Mouse (Mus musculus) limb, embryonic 15.5 days (tissue): Measurements from ENCODE around the gene Prrx2. TPM values are rescaled to one million over a fixed set of nuclear protein-coding genes. Genes with fewer than 3 reads are reported as not detected.

ENCODE experiments used
- ATAC-seq: fragments of 200-750 bp; cut with Nextera tagmentation; 2 replicates; pipeline ENCODE4 v1.8.0; 2017; ENCODE audit warnings: low read depth, moderate TSS enrichment; ENCODE audit not compliant: insufficient number of reproducible peaks, low FRiP score, low TSS enrichment
- H3K27ac ChIP-seq: fragments of 300-500 bp; sonication (generic); 2 replicates; pipeline ENCODE4 v1.5.1; 2015; ENCODE audit warnings: moderate library complexity, mild to moderate bottlenecking, inconsistent platforms
- H3K27me3 ChIP-seq: fragments of 300-500 bp; sonication (generic); 2 replicates; pipeline ENCODE4 v1.6.1; 2015; ENCODE audit warnings: inconsistent platforms
- H3K36me3 ChIP-seq: fragments of 300-500 bp; sonication (generic); 2 replicates; pipeline ENCODE4 v1.6.1; 2015; ENCODE audit warnings: inconsistent platforms
- H3K4me1 ChIP-seq: fragments of 300-500 bp; sonication (generic); 2 replicates; pipeline ENCODE4 v1.6.1; 2015; ENCODE audit warnings: inconsistent platforms
- H3K4me2 ChIP-seq: fragments of 300-500 bp; sonication (generic); 2 replicates; pipeline ENCODE4 v1.6.1; 2015; ENCODE audit warnings: mild to moderate bottlenecking, inconsistent platforms
- H3K4me3 ChIP-seq: fragments of 300-500 bp; sonication (generic); 2 replicates; pipeline ENCODE4 v1.5.1; 2015; ENCODE audit warnings: mild to moderate bottlenecking, inconsistent platforms
- H3K9ac ChIP-seq: fragments of 300-500 bp; sonication (generic); 2 replicates; pipeline ENCODE4 v1.6.1; 2015; ENCODE audit warnings: inconsistent platforms
- H3K9me3 ChIP-seq: fragments of 300-500 bp; sonication (generic); 2 replicates; pipeline ENCODE4 v1.6.1; 2016; ENCODE audit warnings: inconsistent platforms
- WGBS: fragments of 180-500 bp; shearing (Covaris S2); methylation state at CpG from one replicate; pipeline ENCODE4 v1.1.7; 2015; 5-methylcytosine and 5-hydroxymethylcytosine counted together
- polyA plus RNA-seq: library from polyadenylated mRNA; unstranded; fragments of >200 nt; fragmentation: Nextera tagmentation; extraction: Ambion mirVana; gene quantifications from 2 replicates; pipeline ENCODE4 v1.2.1, GENCODE M21; 2015

The Prrx2 gene
- polyA plus RNA-seq, 1 experiment from 2014 or later = 65.0 TPM

- Histone ChIP-seq H3K4me2 (no peak overlapping the region), H3K27me3 (peaks cover 22% of the 10 kb centered on the region), H3K36me3 (0 out of 2 replicates have a peak, but pooled peaks cover 6% of the 10 kb centered on the region), H3K4me3 (no peak overlapping the region), H3K4me1 (peaks cover 34% of the 10 kb centered on the region), H3K27ac (no peak overlapping the region), H3K9me3 (no peaks in the 10 kb centered on the region), H3K9ac (no peak overlapping the region)
- ATAC-seq = no peak
- WGBS = 98% methylated on average over 2 of the region's 2 CpGs
Measured at GRCm38 (mm10) chr2:30805983-30806382, 28.8 kb upstream of the Prrx2 start.

- 0 out of 2 replicates have a peak, but pooled peaks cover 6% of the 10 kb centered on the region for H3K36me3 ChIP-seq
- peaks cover 11% of the 10 kb centered on the region for H3K27me3 ChIP-seq
- peak overlapping the region; percentile 53 for H3K9ac ChIP-seq
- H3K4me3 ChIP-seq = peak overlapping the region; percentile 63
- 6% methylated on average over 28 of the region's 28 CpGs for WGBS
- H3K9me3 ChIP-seq = no peaks in the 10 kb centered on the region
- 0 out of 2 replicates have a peak, but pooled peaks have one; percentile 0 for ATAC-seq
- H3K4me1 ChIP-seq = peaks cover 22% of the 10 kb centered on the region
- H3K4me2 ChIP-seq = peak overlapping the region; percentile 68
- H3K27ac ChIP-seq = peak overlapping the region; percentile 79
Measured at GRCm38 (mm10) chr2:30807147-30807647, 27.6 kb upstream of the Prrx2 start.

- Histone ChIP-seq H3K9ac (peak within 1 kb of the TSS; percentile 69), H3K27ac (peak within 1 kb of the TSS; percentile 80), H3K27me3 (peaks cover 7% of the 10 kb centered on the region; the same call in 1 of the 2 replicates), H3K9me3 (no peaks in the 10 kb centered on the region), H3K4me2 (peak within 1 kb of the TSS; percentile 68), H3K4me3 (peak within 1 kb of the TSS; percentile 63), H3K4me1 (peaks cover 22% of the 10 kb centered on the region), H3K36me3 (peaks cover 11% of the 10 kb centered on the region; the same call in 1 of the 2 replicates)
- peak; percentile 99 for ATAC-seq
- under 1% methylated on average over 44 of the region's 44 CpGs for WGBS
Measured at GRCm38 (mm10) chr2:30807648-30808295, 27.0 kb upstream of the Prrx2 start, which contains the start of gene Ntmt1. Gene Ntmt1, plus strand, starts transcription at chr2:30807826.

DNA sequence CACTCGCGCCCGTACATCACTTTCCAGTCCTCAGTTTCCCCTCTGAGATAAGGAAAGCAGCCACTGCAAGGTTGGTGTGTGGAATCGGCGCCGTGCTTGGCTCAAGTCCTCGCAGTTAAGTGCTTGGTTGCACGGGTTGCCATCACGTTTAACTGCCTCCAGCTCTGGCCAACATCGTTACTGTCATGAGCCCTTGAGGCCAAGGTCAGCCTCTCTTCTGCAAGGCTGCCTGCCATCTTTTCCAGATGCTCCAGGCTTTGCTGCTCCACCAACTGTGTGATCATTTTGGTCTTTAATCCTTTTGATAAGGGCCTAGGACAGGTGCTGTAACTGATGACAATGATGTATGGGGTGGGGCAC, 26.5 kb upstream of the Prrx2 start:
- ATAC-seq = no peak
- Histone ChIP-seq H3K4me3 (peak overlapping the region; percentile 63), H3K9ac (peak overlapping the region; percentile 69), H3K9me3 (no peaks in the 10 kb centered on the region), H3K27me3 (peaks cover 2% of the 10 kb centered on the region; the same call in 1 of the 2 replicates), H3K36me3 (peaks cover 16% of the 10 kb centered on the region), H3K4me2 (peak overlapping the region; percentile 68), H3K4me1 (peaks cover 22% of the 10 kb centered on the region), H3K27ac (peak overlapping the region; percentile 80)
- WGBS = 2% methylated on average over 10 of the region's 10 CpGs

DNA sequence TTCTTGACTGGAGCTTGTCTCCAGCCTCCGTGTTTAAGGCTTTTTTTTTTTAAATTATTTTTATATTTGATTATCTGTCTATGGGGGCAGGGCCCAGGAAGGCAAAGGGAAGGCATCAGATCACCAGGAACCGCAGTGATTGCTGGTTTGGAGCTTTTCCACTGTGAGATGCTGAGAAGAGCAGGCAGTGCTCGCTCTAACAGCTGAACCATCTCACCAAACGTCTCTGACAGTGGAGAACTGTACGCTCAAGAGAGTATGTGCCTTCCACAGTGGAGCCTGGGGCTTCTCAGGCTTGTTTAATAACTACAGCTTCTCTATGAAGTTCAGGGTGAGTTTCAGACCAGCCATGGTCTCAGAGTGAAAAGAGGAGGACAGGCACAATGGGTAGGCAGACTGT, 25.3 kb upstream of the Prrx2 start:
- Histone ChIP-seq H3K27me3 (no peaks in the 10 kb centered on the region), H3K9me3 (no peaks in the 10 kb centered on the region), H3K27ac (no peak overlapping the region), H3K4me3 (no peak overlapping the region), H3K4me2 (0 out of 2 replicates have a peak overlapping the region, but pooled peaks have one; percentile 2), H3K9ac (no peak overlapping the region), H3K36me3 (peaks cover 28% of the 10 kb centered on the region), H3K4me1 (peaks cover 22% of the 10 kb centered on the region)
- no peak for ATAC-seq
- 77% methylated on average over 5 of the region's 5 CpGs for WGBS

DNA sequence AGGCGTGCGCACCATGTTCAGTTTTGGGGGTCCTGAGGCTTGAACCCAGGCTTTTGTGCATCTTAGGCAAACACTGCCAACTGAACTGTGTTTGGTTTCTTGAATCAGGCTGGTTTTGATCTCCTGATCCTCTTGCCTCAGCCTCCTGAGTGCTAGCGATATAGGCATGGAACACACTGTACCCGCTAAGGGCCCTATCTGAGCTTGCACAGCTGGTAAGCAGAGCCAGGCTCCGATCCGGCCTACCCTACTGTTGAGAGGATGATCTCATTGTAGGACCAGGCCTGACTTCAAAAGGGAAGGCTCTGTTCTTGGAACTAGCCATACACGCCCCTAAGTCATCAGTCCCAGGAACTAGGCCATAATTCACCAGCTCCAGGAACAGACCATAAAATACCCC, 24.2 kb upstream of the Prrx2 start:
- WGBS = 77% methylated on average over 7 of the region's 7 CpGs
- Histone ChIP-seq H3K36me3 (peaks cover 39% of the 10 kb centered on the region), H3K4me3 (no peak overlapping the region)

DNA sequence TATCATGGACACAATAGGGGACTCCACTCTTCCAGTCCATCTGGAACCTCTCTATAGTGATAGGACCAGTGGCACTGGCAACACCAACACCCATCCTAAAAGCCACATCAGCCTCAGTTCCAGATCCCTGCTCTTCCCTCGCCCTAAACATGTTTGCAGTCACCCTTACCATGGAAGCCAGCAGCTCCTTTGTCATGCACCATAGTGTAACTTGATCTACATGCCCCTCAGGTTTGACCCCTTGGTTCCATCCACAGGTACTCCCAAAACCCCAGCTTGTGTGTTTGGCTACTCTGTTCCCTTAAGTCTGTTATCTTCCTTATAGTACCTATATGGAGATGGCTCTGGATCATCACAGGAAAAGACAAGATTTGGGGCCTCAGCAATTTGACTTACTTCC, 18.4 kb upstream of the Prrx2 start:
- no peak overlapping the region for H3K4me3 ChIP-seq
- no peaks in the 10 kb centered on the region for H3K27me3 ChIP-seq
- peaks cover 86% of the 10 kb centered on the region for H3K36me3 ChIP-seq
- H3K9me3 ChIP-seq = no peaks in the 10 kb centered on the region
- ATAC-seq = no peak
- no peak overlapping the region for H3K9ac ChIP-seq
- no peak overlapping the region for H3K4me2 ChIP-seq
- 85% methylated on average over 1 of the region's 1 CpGs for WGBS
- no peaks in the 10 kb centered on the region for H3K4me1 ChIP-seq
- no peak overlapping the region for H3K27ac ChIP-seq

More for the DNA sequence above, 24.2 kb upstream of the Prrx2 start:
- H3K9ac ChIP-seq = no peak overlapping the region
- no peak overlapping the region for H3K4me2 ChIP-seq
- H3K4me1 ChIP-seq = peaks cover 19% of the 10 kb centered on the region
- no peaks in the 10 kb centered on the region for H3K9me3 ChIP-seq
- no peaks in the 10 kb centered on the region for H3K27me3 ChIP-seq
- no peak for ATAC-seq
- no peak overlapping the region for H3K27ac ChIP-seq

GRCm38 (mm10) chr2:30819873-30820272, 14.9 kb upstream of the Prrx2 start:
- peaks cover 18% of the 10 kb centered on the region for H3K4me1 ChIP-seq
- no peaks in the 10 kb centered on the region for H3K9me3 ChIP-seq
- H3K36me3 ChIP-seq = peaks cover 92% of the 10 kb centered on the region
- no peaks in the 10 kb centered on the region for H3K27me3 ChIP-seq
- 94% methylated on average over 5 of the region's 5 CpGs for WGBS
- H3K4me2 ChIP-seq = no peak overlapping the region
- H3K4me3 ChIP-seq = no peak overlapping the region
- H3K27ac ChIP-seq = no peak overlapping the region
- no peak for ATAC-seq
- no peak overlapping the region for H3K9ac ChIP-seq

GRCm38 (mm10) chr2:30821073-30821472, 13.7 kb upstream of the Prrx2 start:
- no peaks in the 10 kb centered on the region for H3K27me3 ChIP-seq
- no peaks in the 10 kb centered on the region for H3K9me3 ChIP-seq
- no peak overlapping the region for H3K9ac ChIP-seq
- H3K36me3 ChIP-seq = peaks cover 91% of the 10 kb centered on the region
- no peak overlapping the region for H3K4me3 ChIP-seq
- no peak for ATAC-seq
- no peak overlapping the region for H3K4me2 ChIP-seq
- 92% methylated on average over 3 of the region's 3 CpGs for WGBS
- no peak overlapping the region; the same call in 1 of the 2 replicates for H3K27ac ChIP-seq
- peaks cover 18% of the 10 kb centered on the region for H3K4me1 ChIP-seq

DNA sequence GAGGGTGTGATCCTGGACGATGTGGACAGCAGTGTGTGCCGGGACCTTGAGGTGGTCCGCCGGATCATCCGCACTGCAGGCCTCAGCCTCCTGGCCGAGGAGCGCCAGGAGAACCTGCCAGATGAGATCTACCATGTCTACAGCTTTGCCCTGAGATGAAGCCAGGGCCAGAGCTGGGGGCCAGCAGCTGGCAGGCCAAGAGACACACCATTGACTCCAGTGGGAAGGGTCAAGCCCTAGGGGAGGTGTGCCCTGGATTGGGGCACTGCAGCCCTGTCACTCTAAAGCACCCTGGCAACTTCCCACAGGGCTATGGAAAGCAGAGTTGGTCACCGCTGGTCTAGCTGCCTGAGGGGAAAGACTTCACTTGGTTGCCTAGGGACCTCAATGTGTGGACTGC, 12.3 kb upstream of the Prrx2 start:
- Histone ChIP-seq H3K4me3 (no peak overlapping the region), H3K4me1 (peaks cover 31% of the 10 kb centered on the region), H3K36me3 (peaks cover 88% of the 10 kb centered on the region), H3K9me3 (no peaks in the 10 kb centered on the region), H3K9ac (no peak overlapping the region), H3K27me3 (no peaks in the 10 kb centered on the region), H3K27ac (peak overlapping the region; percentile 17; the same call in 1 of the 2 replicates), H3K4me2 (no peak overlapping the region)
- ATAC-seq = no peak
- WGBS = 89% methylated on average over 8 of the region's 8 CpGs

DNA sequence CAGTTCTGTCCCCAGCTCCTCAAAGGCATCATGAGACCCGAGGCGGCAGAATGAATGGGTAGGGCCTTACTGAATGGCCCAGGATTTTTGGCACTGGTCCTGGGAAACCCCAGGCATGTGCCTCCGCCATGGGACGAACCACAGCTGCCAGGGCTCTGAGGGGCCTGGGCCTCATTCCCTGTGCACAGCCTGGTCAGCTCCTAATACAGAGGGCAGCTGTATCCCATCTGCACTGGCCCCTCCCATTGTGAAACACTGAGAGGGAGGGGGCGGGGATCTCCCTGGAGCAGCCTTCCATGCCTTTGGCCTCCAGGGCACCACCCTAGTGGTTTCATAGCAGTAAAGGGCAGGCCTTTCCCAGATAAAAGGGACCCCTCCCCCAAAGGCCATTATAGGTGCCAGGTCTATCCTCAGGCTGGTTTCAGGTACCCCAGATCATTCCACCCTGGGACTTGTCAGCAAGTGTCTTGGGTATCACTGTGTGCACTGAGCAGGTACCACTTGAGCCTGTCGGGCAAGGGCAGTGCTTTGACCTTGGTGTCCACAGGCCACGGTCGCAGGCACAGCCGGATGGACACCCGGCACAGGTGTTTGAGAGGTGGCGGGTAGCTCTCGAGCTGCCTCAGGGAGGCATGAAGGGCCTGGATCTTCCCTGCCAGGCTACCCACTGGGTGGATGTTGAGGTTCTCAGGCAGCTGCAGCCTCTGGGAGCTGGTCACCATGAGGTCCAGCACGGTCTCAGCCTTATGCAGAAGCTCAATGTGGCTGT, 11.2 kb upstream of the Prrx2 start:
- H3K4me1 ChIP-seq = peaks cover 35% of the 10 kb centered on the region
- H3K9me3 ChIP-seq = no peaks in the 10 kb centered on the region
- H3K27me3 ChIP-seq = no peaks in the 10 kb centered on the region
- H3K36me3 ChIP-seq = peaks cover 79% of the 10 kb centered on the region
- no peak overlapping the region for H3K4me2 ChIP-seq
- 70% methylated on average over 13 of the region's 13 CpGs for WGBS
- no peak overlapping the region for H3K4me3 ChIP-seq
- H3K9ac ChIP-seq = no peak overlapping the region
- peak; percentile 40; the same call in 1 of the 2 replicates for ATAC-seq
- peak overlapping the region; percentile 68; the same call in 1 of the 2 replicates for H3K27ac ChIP-seq
